Mouse (Mus musculus) bone marrow macrophage, adult 2 months (primary cell): ENCODE data around the gene Ahdc1. TPM values are rescaled to one million over a fixed set of nuclear protein-coding genes. Genes with fewer than 3 reads are reported as not detected.

Source experiments
- H3K27ac ChIP-seq: 2 replicates; pipeline ENCODE4 v1.5.1; 2012; ENCODE audit warnings: low read depth, low read length; ENCODE audit not compliant: insufficient read depth
- H3K4me1 ChIP-seq: 2 replicates; pipeline ENCODE4 v1.6.1; 2012; ENCODE audit warnings: low read length; ENCODE audit not compliant: control insufficient read depth, insufficient read depth
- H3K4me3 ChIP-seq: 2 replicates; pipeline ENCODE4 v1.5.1; 2012; ENCODE audit warnings: mild to moderate bottlenecking, low read length, moderate library complexity; ENCODE audit not compliant: insufficient read depth
- CTCF ChIP-seq: IDR thresholded peaks from 2 replicates; pipeline ENCODE4 v1.5.1; 2012; ENCODE audit warnings: low read depth, mild to moderate bottlenecking, low read length, moderate library complexity
- POLR2A ChIP-seq: IDR thresholded peaks from 2 replicates; pipeline ENCODE4 v1.6.1; 2012; ENCODE audit warnings: mild to moderate bottlenecking, low read depth, low read length, borderline replicate concordance
- polyA plus RNA-seq: library from polyadenylated mRNA; stranded (reverse); fragments of >200 nt; gene quantifications from 2 replicates; pipeline ENCODE4 v1.2.4, GENCODE M21; 2012; ENCODE audit not compliant: missing spikeins, insufficient read depth, insufficient read length

Gene Ahdc1
- polyA plus RNA-seq, 1 experiment, result 5.5 TPM

DNA sequence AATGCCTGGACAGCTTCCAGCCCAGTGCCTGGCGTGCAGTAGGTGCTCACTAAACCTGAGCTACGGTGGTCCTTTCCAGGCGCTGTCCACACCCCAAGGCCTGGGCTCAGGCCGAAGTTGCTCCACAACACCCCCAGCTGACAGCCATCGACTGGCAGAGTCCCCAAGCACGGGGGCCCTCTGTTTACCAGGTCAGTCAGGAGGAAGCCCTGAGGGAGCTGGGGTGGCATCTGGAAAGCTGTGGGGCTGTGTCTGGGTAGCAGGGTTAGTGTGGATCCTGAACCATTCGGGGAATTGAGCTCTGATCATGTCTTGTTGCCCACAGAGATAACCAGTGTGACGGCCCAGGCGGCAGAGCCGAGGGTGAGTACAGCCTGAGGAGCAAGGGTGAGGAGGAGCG, 49.6 kb downstream of the Ahdc1 start:
- Histone ChIP-seq H3K4me3 (no peak overlapping the region), H3K27ac (no peak overlapping the region), H3K4me1 (peaks cover 7% of the 10 kb centered on the region)
- TF ChIP-seq POLR2A, result no peak
- no peak for TF ChIP-seq CTCF

DNA sequence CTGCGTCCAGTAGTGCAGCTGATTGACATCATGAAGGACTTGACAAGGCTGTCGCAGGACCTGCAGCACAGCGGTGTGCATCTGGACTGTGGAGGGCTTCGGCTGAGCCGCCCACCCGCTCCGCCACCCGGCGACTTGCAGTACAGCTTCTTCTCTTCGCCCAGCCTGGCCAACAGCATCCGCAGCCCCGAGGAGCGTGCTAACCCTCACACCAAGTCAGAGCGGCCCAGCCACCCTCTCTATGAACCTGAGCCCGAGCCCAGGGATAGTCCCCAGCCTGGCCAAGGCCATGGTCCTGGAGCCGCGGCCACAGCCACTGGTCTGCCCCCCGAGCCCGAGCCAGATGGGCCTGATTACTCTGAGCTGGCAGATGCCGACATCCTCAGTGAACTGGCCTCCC, 50.7 kb downstream of the Ahdc1 start:
- H3K4me3 ChIP-seq, result no peak overlapping the region
- no peak overlapping the region for H3K27ac ChIP-seq
- TF ChIP-seq POLR2A (no peak), CTCF (no peak)
- H3K4me1 ChIP-seq, result peaks cover 3% of the 10 kb centered on the region; the same call in 1 of the 2 replicates

- H3K4me1 ChIP-seq, result peaks cover 3% of the 10 kb centered on the region; the same call in 1 of the 2 replicates
- TF ChIP-seq CTCF (no peak), POLR2A (no peak)
- H3K4me3 ChIP-seq, result no peak overlapping the region
- H3K27ac ChIP-seq, result no peak overlapping the region
Measured at GRCm38 (mm10) chr4:133062286-133062685, 51.2 kb downstream of the Ahdc1 start.

DNA sequence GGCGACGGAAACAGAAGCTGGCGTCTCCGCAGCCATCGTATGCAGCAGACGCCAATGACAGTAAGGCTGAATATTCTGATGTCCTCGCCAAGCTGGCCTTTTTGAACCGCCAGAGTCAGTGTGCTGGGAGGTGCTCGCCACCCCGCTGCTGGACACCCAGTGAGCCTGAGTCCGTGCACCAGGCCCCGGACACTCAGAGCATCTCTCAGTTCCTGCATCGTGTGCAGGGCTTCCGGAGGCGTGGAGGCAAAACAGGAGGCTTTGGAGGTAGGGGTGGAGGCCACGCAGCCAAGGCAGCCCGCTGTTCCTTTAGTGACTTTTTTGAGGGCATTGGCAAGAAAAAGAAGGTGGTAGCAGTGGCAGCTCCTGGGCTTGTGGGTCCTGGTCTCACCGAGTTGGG, 52.1 kb downstream of the Ahdc1 start:
- Histone ChIP-seq H3K27ac (no peak overlapping the region), H3K4me3 (no peak overlapping the region), H3K4me1 (no peaks in the 10 kb centered on the region)
- TF ChIP-seq CTCF, result no peak
- no peak for TF ChIP-seq POLR2A

- no peak for TF ChIP-seq CTCF
- no peak for TF ChIP-seq POLR2A
- Histone ChIP-seq H3K4me1 (no peaks in the 10 kb centered on the region), H3K27ac (no peak overlapping the region), H3K4me3 (no peak overlapping the region)
Measured at GRCm38 (mm10) chr4:133063799-133064198, 52.7 kb downstream of the Ahdc1 start.

DNA sequence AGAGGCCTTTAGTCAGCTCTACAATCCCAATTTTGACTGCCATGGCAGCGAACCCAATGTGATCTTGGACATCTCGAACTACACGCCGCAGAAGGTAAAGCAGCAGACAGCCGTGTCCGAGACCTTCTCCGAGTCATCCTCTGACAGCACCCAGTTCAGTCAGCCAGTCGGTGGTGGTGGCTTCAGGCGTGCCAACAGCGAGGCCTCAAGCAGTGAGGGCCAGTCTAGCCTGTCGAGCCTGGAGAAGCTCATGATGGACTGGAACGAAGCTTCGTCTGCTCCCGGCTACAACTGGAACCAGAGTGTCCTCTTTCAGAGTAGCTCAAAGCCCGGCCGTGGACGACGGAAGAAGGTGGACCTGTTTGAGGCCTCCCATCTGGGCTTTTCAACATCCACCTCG, 53.7 kb downstream of the Ahdc1 start:
- Histone ChIP-seq H3K4me3 (no peak overlapping the region), H3K4me1 (no peaks in the 10 kb centered on the region), H3K27ac (no peak overlapping the region)
- TF ChIP-seq CTCF (no peak), POLR2A (no peak)

- Histone ChIP-seq H3K4me1 (no peaks in the 10 kb centered on the region), H3K4me3 (no peak overlapping the region), H3K27ac (no peak overlapping the region)
- no peak for TF ChIP-seq POLR2A
- TF ChIP-seq CTCF, result no peak
Measured at GRCm38 (mm10) chr4:133065894-133066386, 54.9 kb downstream of the Ahdc1 start.

- TF ChIP-seq CTCF (no peak), POLR2A (no peak)
- Histone ChIP-seq H3K4me3 (no peak overlapping the region), H3K27ac (no peak overlapping the region), H3K4me1 (no peaks in the 10 kb centered on the region)
Measured at GRCm38 (mm10) chr4:133068400-133069138, 57.5 kb downstream of the Ahdc1 start.

DNA sequence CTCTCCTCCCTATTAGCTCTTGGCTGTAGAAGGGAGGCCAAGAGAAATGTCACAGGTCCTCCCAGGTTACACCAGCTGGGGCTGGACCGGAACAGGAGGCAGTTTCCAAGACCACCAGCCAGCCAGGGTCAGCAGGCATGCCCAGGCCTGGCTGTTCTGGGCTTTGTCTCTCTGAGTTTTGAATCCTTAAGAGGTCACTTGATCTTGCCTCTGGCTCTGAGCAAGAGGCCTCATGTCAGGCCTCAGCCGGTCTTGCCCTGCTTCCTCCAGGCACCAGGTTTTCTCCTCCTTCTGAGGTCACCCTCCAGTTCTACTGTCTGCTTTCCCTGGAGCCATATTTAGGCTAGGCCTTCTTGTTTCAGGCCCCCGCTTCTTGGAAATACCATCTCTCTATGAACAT, 59.3 kb downstream of the Ahdc1 start:
- no peaks in the 10 kb centered on the region for H3K4me1 ChIP-seq
- TF ChIP-seq CTCF, result no peak
- TF ChIP-seq POLR2A, result no peak
- no peak overlapping the region for H3K4me3 ChIP-seq
- no peak overlapping the region for H3K27ac ChIP-seq

DNA sequence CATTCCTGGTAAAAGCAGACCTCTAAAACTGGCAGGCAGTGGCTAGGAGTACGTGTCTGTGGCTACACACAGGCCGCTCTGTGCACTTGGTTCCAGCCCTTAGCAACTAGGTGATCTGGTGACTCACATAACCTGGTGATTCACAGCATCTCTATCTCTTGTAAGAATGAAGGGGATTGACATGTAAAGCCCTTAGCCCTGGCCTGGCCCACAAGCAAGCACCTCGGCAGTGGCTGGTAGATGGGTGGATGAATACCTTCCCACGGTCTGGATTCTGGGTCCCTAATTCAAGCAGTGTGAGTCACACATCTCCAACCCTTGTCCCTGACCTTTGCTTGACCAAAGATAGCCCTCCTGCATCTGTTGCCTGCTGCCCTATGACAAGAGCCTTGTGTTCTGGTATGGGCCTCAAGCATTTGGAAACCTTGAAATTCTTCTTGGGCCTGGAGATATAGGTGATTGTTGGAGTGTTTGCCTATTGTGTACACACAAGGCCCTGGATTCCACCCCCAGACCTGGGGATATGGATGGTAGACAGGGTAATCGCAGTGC, 59.8 kb downstream of the Ahdc1 start:
- Histone ChIP-seq H3K4me1 (no peaks in the 10 kb centered on the region), H3K4me3 (no peak overlapping the region), H3K27ac (no peak overlapping the region)
- TF ChIP-seq POLR2A (no peak), CTCF (no peak)

GRCm38 (mm10) chr4:133073192-133073591, 62.1 kb downstream of the Ahdc1 start:
- no peaks in the 10 kb centered on the region for H3K4me1 ChIP-seq
- no peak overlapping the region for H3K4me3 ChIP-seq
- no peak overlapping the region for H3K27ac ChIP-seq
- TF ChIP-seq CTCF (no peak), POLR2A (no peak)
